Mouse (Mus musculus): ENCODE results near the gene Mcm8.

DNA sequence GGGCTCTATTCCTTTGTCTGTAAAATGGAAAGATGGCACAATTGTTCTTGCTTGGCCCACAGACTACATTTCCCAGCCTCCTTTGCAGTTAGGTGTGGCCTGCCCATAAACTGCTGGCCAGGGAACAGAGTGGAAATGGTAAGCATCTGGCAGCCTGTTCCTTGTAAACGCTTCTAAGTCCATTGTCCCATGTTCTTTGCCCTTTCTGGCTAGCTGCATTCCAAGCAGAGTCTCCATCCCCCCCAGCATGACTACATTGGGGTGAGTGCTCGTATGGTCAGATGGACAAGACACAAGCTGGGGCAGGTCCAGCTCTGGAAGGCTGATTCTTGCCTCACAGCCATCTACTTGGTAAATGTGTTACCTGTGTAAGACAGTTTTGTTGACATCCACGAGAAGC lies 55.7 kb downstream of the Mcm8 start:
- TF ChIP-seq GATA1 (IDR thresholded peaks at IDR 0.05; ENCODE audit: borderline replicate concordance, low read length), result no peak
- no peak for TF ChIP-seq FLI1 (IDR thresholded peaks at IDR 0.05; ENCODE audit: low read length)

All from megakaryocyte, embryonic 14.5 days (primary cell).